Mouse (Mus musculus) myocyte (in vitro differentiated cells): ENCODE measurements around the gene Bbs9. TPM values are rescaled to one million over a fixed set of nuclear protein-coding genes. Genes with fewer than 3 reads are reported as not detected.
"Not testable (repeated sequence)": the region's sequence is repeated elsewhere in the genome, so short reads cannot be mapped to it uniquely, and the experiment has no call there.

Experiments
- H3K27me3 ChIP-seq: one replicate; pipeline ENCODE4 v1.6.1; 2011; ENCODE audit not compliant: control insufficient read depth, insufficient read depth, insufficient read length
- H3K36me3 ChIP-seq: one replicate; pipeline ENCODE4 v1.6.1; 2011; ENCODE audit not compliant: control insufficient read depth, insufficient read depth
- H3K4me2 ChIP-seq: one replicate; pipeline ENCODE4 v1.6.1; 2011; ENCODE audit warnings: low read depth, control low read depth
- H3K4me3 ChIP-seq: one replicate; pipeline ENCODE4 v1.5.1; 2011; ENCODE audit warnings: mild to moderate bottlenecking, control low read depth, moderate library complexity
- H3K79me2 ChIP-seq: one replicate; pipeline ENCODE4 v1.6.1; 2011; ENCODE audit not compliant: control insufficient read depth, insufficient read depth
- H3ac ChIP-seq: one replicate; pipeline ENCODE4 v1.6.1; 2011; ENCODE audit not compliant: control insufficient read depth, insufficient read length
- CEBPB ChIP-seq: IDR thresholded peaks from 2 replicates; pipeline ENCODE4 v1.6.1; 2011; ENCODE audit warnings: mild to moderate bottlenecking, moderate library complexity; ENCODE audit not compliant: poor library complexity, insufficient read depth, severe bottlenecking
- E2F4 ChIP-seq: IDR thresholded peaks from one replicate; pipeline ENCODE4 v1.6.1; 2011; ENCODE audit warnings: mild to moderate bottlenecking, control low read depth, moderate library complexity; ENCODE audit not compliant: insufficient read depth
- MAX ChIP-seq: IDR thresholded peaks from one replicate; pipeline ENCODE4 v1.6.1; 2011; ENCODE audit warnings: low read depth, mild to moderate bottlenecking, control low read depth
- MYOD1 ChIP-seq, 3 experiments: IDR thresholded peaks; one replicate each; pipeline ENCODE4 v1.6.1; 2011; ENCODE audit warnings: control low read depth in 2 of 3, low read depth in 2 of 3, mild to moderate bottlenecking in 2 of 3, moderate library complexity in 1 of 3; ENCODE audit not compliant: insufficient read length in 2 of 3, control insufficient read depth in 1 of 3
- MYOG ChIP-seq, 3 experiments: IDR thresholded peaks; one replicate each; pipeline ENCODE4 v1.6.1; 2011; ENCODE audit warnings: control low read depth in 2 of 3, low read depth in 2 of 3, mild to moderate bottlenecking in 2 of 3; ENCODE audit not compliant: insufficient read length in 2 of 3, control insufficient read depth in 1 of 3, insufficient read depth in 1 of 3
- POLR2A ChIP-seq: IDR thresholded peaks from one replicate; pipeline ENCODE4 v1.6.1; 2011; ENCODE audit warnings: low read depth, mild to moderate bottlenecking, control low read depth, moderate library complexity; ENCODE audit not compliant: insufficient read length
- POLR2AphosphoS2 ChIP-seq: IDR thresholded peaks from one replicate; pipeline ENCODE4 v1.6.1; 2011; ENCODE audit warnings: low read depth, control low read depth; ENCODE audit not compliant: insufficient read length
- REST ChIP-seq: IDR thresholded peaks from one replicate; pipeline ENCODE4 v1.6.1; 2011; ENCODE audit warnings: mild to moderate bottlenecking, control low read depth, moderate library complexity; ENCODE audit not compliant: insufficient read depth, insufficient read length
- SRF ChIP-seq: IDR thresholded peaks from one replicate; pipeline ENCODE4 v1.6.1; 2011; ENCODE audit warnings: low read depth; ENCODE audit not compliant: control insufficient read depth, insufficient read length
- TCF12 ChIP-seq: IDR thresholded peaks from one replicate; pipeline ENCODE4 v1.6.1; 2011; ENCODE audit warnings: mild to moderate bottlenecking, control low read depth; ENCODE audit not compliant: poor library complexity, insufficient read depth, severe bottlenecking
- TCF3 ChIP-seq: IDR thresholded peaks from one replicate; pipeline ENCODE4 v1.6.1; 2011; ENCODE audit warnings: low read depth, control low read depth; ENCODE audit not compliant: insufficient read length
- USF1 ChIP-seq: IDR thresholded peaks from one replicate; pipeline ENCODE4 v1.6.1; 2011; ENCODE audit warnings: low read depth, mild to moderate bottlenecking, control low read depth, moderate library complexity
- polyA plus RNA-seq: library from polyadenylated mRNA; unstranded; fragments of >200 nt; fragmentation: generic; extraction: Trizol; gene quantifications from one replicate; pipeline ENCODE4 v1.2.1, GENCODE M21; 2012; ENCODE audit warnings: missing spikeins

Bbs9 gene
- polyA plus RNA-seq, 1 experiment = 3.6 TPM

GRCm38 (mm10) chr9:22453501-22453924, 22.0 kb upstream of the Bbs9 start:
- no peaks in the 10 kb centered on the region for H3K27me3 ChIP-seq
- TF ChIP-seq REST (no peak), USF1 (no peak), MAX (no peak), MYOG (IDR thresholded peaks at IDR 0.05; ENCODE audit: control insufficient read depth in 1 of 3, insufficient read depth in 1 of 3, insufficient read length in 2 of 3, low read depth in 2 of 3) (no peak), TCF12 (no peak), POLR2AphosphoS2 (no peak), SRF (no peak), E2F4 (no peak), TCF3 (no peak), CEBPB (no peak), MYOD1 (IDR thresholded peaks at IDR 0.05; ENCODE audit: control insufficient read depth in 1 of 3, insufficient read length in 2 of 3, low read depth in 2 of 3) (no peak), POLR2A (no peak)
- no peak overlapping the region for H3K4me2 ChIP-seq
- H3K79me2 ChIP-seq = no peaks in the 10 kb centered on the region
- no peak overlapping the region for H3K4me3 ChIP-seq
- H3K36me3 ChIP-seq = peaks cover 15% of the 10 kb centered on the region
- no peak overlapping the region for H3ac ChIP-seq

- not testable (repeated sequence) for H3ac ChIP-seq, H3K4me3 ChIP-seq, H3K4me2 ChIP-seq, H3K79me2 ChIP-seq, H3K27me3 ChIP-seq
- H3K36me3 ChIP-seq = peaks cover 15% of the 10 kb centered on the region
Observed at GRCm38 (mm10) chr9:22453990-22454389, 21.5 kb upstream of the Bbs9 start, which contains the start of gene Gm17545. TSS of gene Gm17545 (plus strand) at chr9:22454290.

DNA sequence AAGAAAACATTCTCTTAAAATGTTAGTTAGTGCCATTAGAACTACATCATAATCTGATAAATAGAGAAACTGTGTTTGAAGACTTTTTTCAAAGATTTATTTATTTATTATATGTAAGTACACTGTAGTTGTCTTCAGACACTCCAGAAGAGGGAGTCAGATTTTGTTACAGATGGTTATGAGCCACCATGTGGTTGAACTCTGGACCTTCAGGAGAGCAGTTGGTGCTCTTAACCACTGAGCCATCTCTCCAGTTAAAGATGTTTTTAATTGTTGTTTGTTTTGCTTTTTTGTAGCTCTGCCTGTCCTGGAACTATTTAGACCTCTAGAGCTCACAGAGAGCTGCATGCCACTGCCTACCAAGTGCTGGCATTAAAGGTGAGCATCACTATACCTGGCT, 20.5 kb upstream of the Bbs9 start:
- Histone ChIP-seq H3ac (no peak overlapping the region), H3K36me3 (peaks cover 15% of the 10 kb centered on the region), H3K27me3 (no peaks in the 10 kb centered on the region)

DNA sequence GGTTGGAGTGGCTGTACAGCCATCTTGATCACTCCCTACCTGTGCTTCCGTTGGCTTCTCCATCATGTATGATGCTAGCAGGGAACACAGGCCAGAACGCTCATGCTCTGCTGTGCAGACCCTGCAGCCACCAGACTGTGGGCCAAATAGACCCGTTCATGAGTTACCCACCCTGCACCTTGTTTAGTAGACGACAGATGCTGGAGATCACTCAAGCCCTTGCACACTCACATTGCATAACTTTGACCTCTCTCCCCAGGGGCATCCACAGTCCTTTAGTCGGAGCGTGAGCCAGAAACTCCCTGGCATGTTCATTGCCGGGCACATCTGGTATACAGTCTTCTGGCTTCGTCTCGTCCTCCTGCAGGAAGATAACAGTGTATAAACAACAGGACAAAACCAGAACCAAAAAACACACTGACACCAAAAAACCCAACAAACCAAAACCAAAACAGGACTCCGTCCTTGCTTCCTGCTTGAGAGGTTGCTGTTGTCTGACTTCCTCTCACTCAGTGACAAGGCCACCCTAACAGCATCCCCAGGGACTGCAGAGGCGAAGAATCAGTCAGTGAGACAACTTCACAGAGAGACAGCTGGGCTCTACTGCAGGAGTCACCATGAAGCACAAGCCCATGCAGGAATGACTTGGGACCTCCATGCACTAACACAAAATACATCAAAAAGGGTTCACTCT, 18.2 kb upstream of the Bbs9 start:
- TF ChIP-seq USF1 = no peak
- no peak for TF ChIP-seq MYOD1 (IDR thresholded peaks at IDR 0.05; ENCODE audit: control insufficient read depth in 1 of 3, insufficient read length in 2 of 3, low read depth in 2 of 3)
- TF ChIP-seq SRF = no peak
- no peak for TF ChIP-seq POLR2A
- TF ChIP-seq TCF12 = no peak
- TF ChIP-seq CEBPB = no peak
- TF ChIP-seq E2F4 = no peak
- no peak for TF ChIP-seq REST
- no peak for TF ChIP-seq MAX
- TF ChIP-seq TCF3 = no peak
- TF ChIP-seq MYOG (IDR thresholded peaks at IDR 0.05; ENCODE audit: control insufficient read depth in 1 of 3, insufficient read depth in 1 of 3, insufficient read length in 2 of 3, low read depth in 2 of 3) = no peak
- no peak for TF ChIP-seq POLR2AphosphoS2
- H3K4me3 ChIP-seq = no peak overlapping the region
- no peaks in the 10 kb centered on the region for H3K27me3 ChIP-seq
- H3ac ChIP-seq = no peak overlapping the region
- no peak overlapping the region for H3K4me2 ChIP-seq
- peaks cover 15% of the 10 kb centered on the region for H3K36me3 ChIP-seq
- no peaks in the 10 kb centered on the region for H3K79me2 ChIP-seq

More for the DNA sequence above, 20.5 kb upstream of the Bbs9 start:
- H3K4me3 ChIP-seq = no peak overlapping the region
- TF ChIP-seq MAX = no peak
- TF ChIP-seq MYOD1 (IDR thresholded peaks at IDR 0.05; ENCODE audit: control insufficient read depth in 1 of 3, insufficient read length in 2 of 3, low read depth in 2 of 3) = no peak
- TF ChIP-seq TCF12 = no peak
- TF ChIP-seq POLR2A = no peak
- no peak for TF ChIP-seq REST
- no peak for TF ChIP-seq CEBPB
- TF ChIP-seq USF1 = no peak
- no peak for TF ChIP-seq POLR2AphosphoS2
- no peak for TF ChIP-seq SRF
- TF ChIP-seq TCF3 = no peak
- no peaks in the 10 kb centered on the region for H3K79me2 ChIP-seq
- H3K4me2 ChIP-seq = no peak overlapping the region

- Histone ChIP-seq H3K27me3 (no peaks in the 10 kb centered on the region), H3K36me3 (no peaks in the 10 kb centered on the region), H3ac (no peak overlapping the region), H3K4me3 (no peak overlapping the region), H3K79me2 (peaks cover 6% of the 10 kb centered on the region), H3K4me2 (no peak overlapping the region)
- TF ChIP-seq REST (no peak), POLR2AphosphoS2 (no peak), MAX (no peak), E2F4 (no peak)
Observed at GRCm38 (mm10) chr9:22461946-22462345, 13.6 kb upstream of the Bbs9 start.
